ENCODE assay signal across 8 mouse cellular contexts in genomic region chr10:88426158-88426816, GRCm38 (mm10). TPM values are rescaled to one million over a fixed set of nuclear protein-coding genes. Genes with fewer than 3 reads are reported as not detected.
A peak's percentile ranks its signal among the peaks of the same experiment; 100 is the strongest.
DNase-seq lines count a peak whose midpoint lies in the region; ATAC-seq and TF ChIP-seq lines count a peak whose summit lies in the region.

No protein-coding gene starts in this region.

- no peak overlapping the region for H3K4me2 ChIP-seq in forebrain, embryonic 15.5 days (replicated peaks)
- H3K4me2 ChIP-seq in intestine, postnatal 0 days (replicated peaks; ENCODE audit: low read depth), result no peak overlapping the region
- no peak overlapping the region for H3K4me2 ChIP-seq in neural tube, embryonic 12.5 days (replicated peaks)

- no peak overlapping the region for H3K9ac ChIP-seq in forebrain, embryonic 15.5 days (replicated peaks)
- H3K9ac ChIP-seq in intestine, postnatal 0 days (ENCODE audit: low read depth, low read length), result no peak overlapping the region
- no peak overlapping the region for H3K9ac ChIP-seq in liver, adult 2 months (ENCODE audit: low read depth, low read length)
- no peak overlapping the region for H3K9ac ChIP-seq in neural tube, embryonic 12.5 days

- 94% methylated on average over 2 of the region's 2 CpGs for WGBS in forebrain, embryonic 15.5 days
- 100% methylated on average over 2 of the region's 2 CpGs for WGBS in intestine, postnatal 0 days
- whole genome bisulfite sequencing in liver, adult 2 months, result 95% methylated on average over 2 of the region's 2 CpGs
- 98% methylated on average over 2 of the region's 2 CpGs for WGBS in neural tube, embryonic 12.5 days

- peak; percentile 68 to 75 for DNase-seq in B cell, adult 2 months
- peak; percentile 67 for DNase-seq in ES-CJ7 (ENCODE audit: low read depth, low spot score)
- peak; percentile 61 for DNase-seq in liver, adult 2 months (ENCODE audit: extremely low read depth, low read depth, low spot score)
- DNase-seq in yolk sac, embryonic 10.5 days (ENCODE audit: low spot score), result peak; percentile 13

- TF ChIP-seq POLR2A in liver, adult 2 months (IDR thresholded peaks at IDR 0.05; ENCODE audit: extremely low read depth, insufficient read depth, low read length), result no peak

- no peaks in the 10 kb centered on the region for H3K9me3 ChIP-seq in forebrain, embryonic 15.5 days
- no peaks in the 10 kb centered on the region for H3K9me3 ChIP-seq in intestine, postnatal 0 days (ENCODE audit: control insufficient read depth)
- H3K9me3 ChIP-seq in neural tube, embryonic 12.5 days, result no peaks in the 10 kb centered on the region

- H3K4me3 ChIP-seq in forebrain, embryonic 15.5 days, result no peak overlapping the region
- H3K4me3 ChIP-seq in intestine, postnatal 0 days (ENCODE audit: low read depth, low read length), result no peak overlapping the region
- no peak overlapping the region for H3K4me3 ChIP-seq in liver, adult 2 months (ENCODE audit: insufficient read depth, low read depth, low read length)
- H3K4me3 ChIP-seq in neural tube, embryonic 12.5 days, result no peak overlapping the region

- ATAC-seq in cerebellum, adult (ENCODE audit: insufficient number of reproducible peaks, low FRiP score, low TSS enrichment), result peak; percentile 69; the same call in 1 of the 2 replicates
- ATAC-seq in forebrain, embryonic 15.5 days (replicated peaks), result peak; percentile 93
- ATAC-seq in intestine, postnatal 0 days, result no peak
- peak; percentile 83; the same call in 1 of the 2 replicates for ATAC-seq in neural tube, embryonic 12.5 days (ENCODE audit: low FRiP score, low read depth)

- H3K79me2 ChIP-seq in liver, adult 2 months (ENCODE audit: control insufficient read depth, insufficient read depth, low read length), result no peaks in the 10 kb centered on the region

- peak; percentile 83 for TF ChIP-seq CTCF in intestine, postnatal 0 days (IDR thresholded peaks at IDR 0.05; ENCODE audit: low read depth)
- 0 out of 2 replicates have a peak, but pooled peaks have one; percentile 10 for TF ChIP-seq CTCF in liver, adult 2 months (IDR thresholded peaks at IDR 0.05; ENCODE audit: low read depth, low read length)

- no peaks in the 10 kb centered on the region for H3K27me3 ChIP-seq in forebrain, embryonic 15.5 days
- no peaks in the 10 kb centered on the region for H3K27me3 ChIP-seq in intestine, postnatal 0 days (replicated peaks; ENCODE audit: control insufficient read depth, insufficient read depth, low read length)
- H3K27me3 ChIP-seq in liver, adult 2 months (ENCODE audit: control insufficient read depth, insufficient read depth, low read length), result no peaks in the 10 kb centered on the region
- no peaks in the 10 kb centered on the region for H3K27me3 ChIP-seq in neural tube, embryonic 12.5 days (replicated peaks)

- no peaks in the 10 kb centered on the region for H3K4me1 ChIP-seq in forebrain, embryonic 15.5 days
- H3K4me1 ChIP-seq in intestine, postnatal 0 days (replicated peaks; ENCODE audit: control insufficient read depth, insufficient read depth, low read length), result no peaks in the 10 kb centered on the region
- no peaks in the 10 kb centered on the region for H3K4me1 ChIP-seq in liver, adult 2 months (ENCODE audit: control insufficient read depth, insufficient read depth, low read length)
- H3K4me1 ChIP-seq in neural tube, embryonic 12.5 days, result no peaks in the 10 kb centered on the region

- no peak overlapping the region for H3K27ac ChIP-seq in forebrain, embryonic 15.5 days (replicated peaks)
- no peak overlapping the region for H3K27ac ChIP-seq in intestine, postnatal 0 days (ENCODE audit: low read depth, low read length)
- no peak overlapping the region for H3K27ac ChIP-seq in liver, adult 2 months (replicated peaks; ENCODE audit: insufficient read depth, low read depth, low read length)
- H3K27ac ChIP-seq in neural tube, embryonic 12.5 days, result no peak overlapping the region

- peaks cover 16% of the 10 kb centered on the region for H3K36me3 ChIP-seq in forebrain, embryonic 15.5 days
- peaks cover 44% of the 10 kb centered on the region for H3K36me3 ChIP-seq in intestine, postnatal 0 days (ENCODE audit: control insufficient read depth, insufficient read depth)
- H3K36me3 ChIP-seq in liver, adult 2 months (ENCODE audit: control insufficient read depth, insufficient read depth, low read length), result peaks cover 4% of the 10 kb centered on the region; the same call in 1 of the 2 replicates
- peaks cover 5% of the 10 kb centered on the region for H3K36me3 ChIP-seq in neural tube, embryonic 12.5 days

RNA-seq across cellular contexts. Expression of gene Sycp3, which starts 33.1 kb away (rescaled TPM):
- polyA plus RNA-seq in forebrain, embryonic 15.5 days (2015; fragmentation: Nextera tagmentation; extraction: Ambion mirVana), result 0.40 and 0.65 TPM in 2 replicates
- 31.6 and 50.4 TPM in 2 replicates for polyA plus RNA-seq in intestine, postnatal 0 days (2015; fragmentation: Nextera tagmentation; extraction: Ambion mirVana)
- not detected in 2 replicates for total RNA-seq in liver, adult 2 months (2014; rRNA removed)
- not detected in 2 replicates for polyA plus RNA-seq in liver, adult 2 months (2012; rRNA removed)
- 0.34 TPM in 1 of 2 replicates, not detected in the other for polyA plus RNA-seq in neural tube, embryonic 12.5 days (2016; fragmentation: Nextera tagmentation; extraction: Ambion mirVana)

RNA-seq across cellular contexts. Expression of gene Gnptab, which starts 47.4 kb away (rescaled TPM):
- polyA plus RNA-seq in forebrain, embryonic 15.5 days (2015; fragmentation: Nextera tagmentation; extraction: Ambion mirVana), result 15.0 and 15.8 TPM in 2 replicates
- polyA plus RNA-seq in intestine, postnatal 0 days (2015; fragmentation: Nextera tagmentation; extraction: Ambion mirVana), result 6.2 and 6.7 TPM in 2 replicates
- 5.2 and 6.8 TPM in 2 replicates for total RNA-seq in liver, adult 2 months (2014; rRNA removed)
- polyA plus RNA-seq in liver, adult 2 months (2012; rRNA removed), result 2.7 TPM in 2 replicates
- polyA plus RNA-seq in neural tube, embryonic 12.5 days (2016; fragmentation: Nextera tagmentation; extraction: Ambion mirVana), result 14.4 and 14.5 TPM in 2 replicates

RNA-seq across cellular contexts. Expression of gene Dram1, which starts 47.4 kb away (rescaled TPM):
- 0.47 and 0.70 TPM in 2 replicates for polyA plus RNA-seq in forebrain, embryonic 15.5 days (2015; fragmentation: Nextera tagmentation; extraction: Ambion mirVana)
- polyA plus RNA-seq in intestine, postnatal 0 days (2015; fragmentation: Nextera tagmentation; extraction: Ambion mirVana), result 2.0 and 2.1 TPM in 2 replicates
- total RNA-seq in liver, adult 2 months (2014; rRNA removed), result 0.46 and 0.81 TPM in 2 replicates
- polyA plus RNA-seq in liver, adult 2 months (2012; rRNA removed), result 0.25 and 0.60 TPM in 2 replicates
- polyA plus RNA-seq in neural tube, embryonic 12.5 days (2016; fragmentation: Nextera tagmentation; extraction: Ambion mirVana), result 0.55 and 0.63 TPM in 2 replicates

Comparison
In these comparisons a context has a peak if more than half of its experiments do, and no peak if none do; other contexts are left out.
1. DNase-seq: peak in every context shown above with its lines; median percentile 72 in B cell, adult 2 months; 67 in ES-CJ7; 61 in liver, adult 2 months; 13 in yolk sac, embryonic 10.5 days.
2. RNA of gene Sycp3, which starts 33.1 kb away (polyA plus RNA-seq): 31.6 to 50.4 TPM in intestine, postnatal 0 days; 0.40 to 0.65 TPM in forebrain, embryonic 15.5 days, 0.34 TPM in neural tube, embryonic 12.5 days and not detected in liver, adult 2 months; every median in the first group is over 10 times any median in the second.